Mouse (Mus musculus) monocyte, adult 59 days (primary cell): ENCODE measurements around the gene P3h1. TPM values are rescaled to one million over a fixed set of nuclear protein-coding genes. Genes with fewer than 3 reads are reported as not detected.

Source experiments
- total RNA-seq, 2 experiments: library from RNA; stranded (reverse); gene quantifications; one replicate each; pipeline ENCODE4 v1.2.4; 2023

P3h1 gene
- total RNA-seq, result 1 to 10 TPM; 3.5 to 4.1 TPM

GRCm38 (mm10) chr4:119232410-119233255 lies at the start of gene P3h1, which contains the start of gene AU022252:
TSS of gene P3h1 (plus strand) at chr4:119232915.
TSS of gene AU022252 (minus strand) at chr4:119232712.

GRCm38 (mm10) chr4:119189864-119190263 lies 42.9 kb upstream of the P3h1 start, which contains the start of gene Ermap:
TSS of gene Ermap (minus strand) at chr4:119190011.

GRCm38 (mm10) chr4:119194909-119195581 lies 37.7 kb upstream of the P3h1 start, which contains the start of gene Svbp:
TSS of gene Svbp (plus strand) at chr4:119195306.

DNA sequence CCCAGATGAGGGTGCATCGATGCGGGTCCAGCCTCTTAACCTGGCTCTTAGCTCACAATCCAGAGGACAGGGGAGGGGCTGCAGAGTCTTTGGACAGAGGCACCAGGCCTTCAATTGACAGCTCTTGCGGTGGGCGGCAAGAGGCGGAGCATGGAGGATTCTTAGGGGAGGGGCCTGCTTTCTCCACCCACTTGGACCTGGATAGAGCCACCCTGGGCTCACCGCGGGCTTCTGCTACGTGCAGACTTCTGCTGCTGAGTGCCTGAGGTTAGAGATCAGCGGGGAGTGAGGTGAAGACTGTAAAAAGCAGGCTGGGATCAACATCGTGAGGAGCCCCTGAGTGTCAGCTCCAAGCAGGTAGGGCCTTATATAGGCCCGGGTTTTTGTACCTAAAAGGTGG lies 14.5 kb upstream of the P3h1 start, which contains the start of gene Tmem269:
Tmem269 (minus strand) TSS at position 49 of the 400 bp plus-strand sequence.

DNA sequence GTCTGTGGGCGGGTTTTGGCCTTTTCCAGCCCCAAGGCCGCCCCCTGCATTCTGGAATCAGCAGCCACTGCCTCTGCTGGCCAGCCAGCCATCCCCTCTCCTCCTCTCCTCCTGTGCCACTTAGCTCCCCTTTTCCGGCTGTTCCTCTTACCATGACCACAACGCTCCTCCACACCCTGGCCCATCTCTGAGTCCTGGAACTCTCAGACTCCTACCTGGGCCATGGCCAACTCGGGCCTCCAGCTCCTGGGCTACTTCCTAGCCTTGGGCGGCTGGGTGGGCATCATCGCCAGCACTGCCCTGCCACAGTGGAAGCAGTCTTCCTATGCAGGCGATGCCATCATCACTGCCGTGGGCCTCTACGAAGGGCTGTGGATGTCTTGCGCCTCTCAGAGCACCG lies 22.6 kb downstream of the P3h1 start, which contains the start of gene Cldn19:
Cldn19 (plus strand) TSS at position 64 of the 400 bp plus-strand sequence.

DNA sequence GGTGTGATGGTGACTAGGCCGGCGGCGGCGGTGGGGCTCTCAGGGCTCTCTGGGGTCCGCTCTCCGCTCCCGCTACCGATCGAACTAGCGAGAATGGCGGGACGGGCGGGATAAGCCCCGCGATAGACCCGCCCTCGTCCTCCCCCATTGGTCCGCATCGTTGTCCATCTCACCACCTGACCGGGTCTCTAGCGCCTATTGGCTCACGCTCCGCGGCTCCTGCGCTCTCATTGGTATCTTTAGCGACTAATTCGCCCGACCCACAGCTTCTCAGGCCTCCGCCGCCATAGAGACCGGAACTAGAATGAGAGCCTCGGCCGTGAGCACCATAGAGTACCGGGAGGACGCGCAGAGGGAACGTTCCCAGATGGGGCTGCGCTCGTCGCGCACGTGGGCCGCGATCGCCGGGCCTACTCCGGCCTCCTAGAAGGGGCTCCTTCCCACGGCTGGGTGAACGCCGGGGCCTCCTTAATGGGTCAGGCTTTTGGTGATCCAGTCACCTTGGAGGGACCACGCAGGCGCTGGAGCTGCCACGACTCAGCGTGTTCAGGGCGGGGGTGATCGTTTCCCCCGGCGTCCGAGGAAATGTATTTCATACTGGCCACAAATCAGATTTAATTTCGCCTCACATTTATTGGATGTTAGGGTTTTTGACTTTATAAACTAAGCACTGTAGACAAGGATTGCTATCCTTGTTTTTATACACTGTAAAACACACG lies 61.9 kb downstream of the P3h1 start, which contains the start of gene Ybx1:
Ybx1 (minus strand) TSS at position 190 of the 719 bp plus-strand sequence.

Other genes starting within 250 kb of the P3h1 start
- 10 to 100 TPM; 21.9 to 22.1 TPM for gene Slc2a1, start 124.2 kb upstream of the P3h1 start, total RNA-seq
- gene Zfp691, start 58.7 kb upstream of the P3h1 start, total RNA-seq, result 1 to 10 TPM; 6.4 to 8.5 TPM
- gene Ermap, start 42.9 kb upstream of the P3h1 start, total RNA-seq, result under 1 TPM; 0.18 to 0.55 TPM
- gene Svbp, start 37.6 kb upstream of the P3h1 start, total RNA-seq, result 10 to 100 TPM; 11.4 to 15.5 TPM
- under 1 TPM in 1 of 2 experiments, not detected in 1; 0.34 TPM for gene Tmem269, start 14.7 kb upstream of the P3h1 start, total RNA-seq
- 1 to 10 TPM; 5.2 to 7.4 TPM for gene AU022252, start 203 bp upstream of the P3h1 start, total RNA-seq
- not detected for gene Cldn19, start 22.5 kb downstream of the P3h1 start, total RNA-seq
- gene Ybx1, start 61.7 kb downstream of the P3h1 start, total RNA-seq, result 100 to 1,000 TPM; 400 to 434 TPM
- 10 to 100 TPM; 14.7 to 19.5 TPM for gene Ppih, start 87.6 kb downstream of the P3h1 start, total RNA-seq
- not detected for gene Ccdc30, start 182.6 kb downstream of the P3h1 start, total RNA-seq
- gene Ppcs, start 189.5 kb downstream of the P3h1 start, total RNA-seq, result 1 to 10 TPM; 2.7 to 4.2 TPM
- not detected for gene Zmynd12, start 189.9 kb downstream of the P3h1 start, total RNA-seq